Mouse (Mus musculus) intestine, embryonic 16.5 days (tissue): ENCODE results near the gene Gm6377. TPM values are rescaled to one million over a fixed set of nuclear protein-coding genes. Genes with fewer than 3 reads are reported as not detected.

Experiments used
- ATAC-seq: fragments of 200-750 bp; cut with Nextera tagmentation; 2 replicates; pipeline ENCODE4 v1.8.0; 2017; ENCODE audit warnings: moderate TSS enrichment, moderate library complexity
- H3K27ac ChIP-seq: fragments of 300-500 bp; sonication (generic); 2 replicates; pipeline ENCODE4 v1.5.1; 2014; ENCODE audit warnings: mild to moderate bottlenecking, low read length
- H3K27me3 ChIP-seq: fragments of 300-500 bp; sonication (generic); replicated peaks from 2 replicates; pipeline ENCODE4 v1.6.1; 2014; ENCODE audit warnings: low read length, control low read depth, mixed read lengths; ENCODE audit not compliant: control insufficient read depth, insufficient read depth
- H3K36me3 ChIP-seq: fragments of 300-500 bp; sonication (generic); 2 replicates; pipeline ENCODE4 v1.6.1; 2014; ENCODE audit warnings: low read length, control low read depth; ENCODE audit not compliant: control insufficient read depth, insufficient read depth
- H3K4me1 ChIP-seq: fragments of 300-500 bp; sonication (generic); 2 replicates; pipeline ENCODE4 v1.6.1; 2014; ENCODE audit warnings: low read length, control low read depth, mixed read lengths; ENCODE audit not compliant: control insufficient read depth, insufficient read depth
- H3K4me2 ChIP-seq: fragments of 300-500 bp; sonication (generic); 2 replicates; pipeline ENCODE4 v1.6.1; 2014; ENCODE audit warnings: low read depth, low read length, control low read depth
- H3K4me3 ChIP-seq: fragments of 300-500 bp; sonication (generic); 2 replicates; pipeline ENCODE4 v1.5.1; 2014; ENCODE audit warnings: mild to moderate bottlenecking, low read length
- H3K9ac ChIP-seq: fragments of 300-500 bp; sonication (generic); 2 replicates; pipeline ENCODE4 v1.6.1; 2014; ENCODE audit warnings: low read depth, low read length
- H3K9me3 ChIP-seq: fragments of 300-500 bp; sonication (generic); 2 replicates; pipeline ENCODE4 v1.6.1; 2016; ENCODE audit warnings: low read length, control low read depth; ENCODE audit not compliant: control insufficient read depth
- WGBS: fragments of 180-500 bp; shearing (Covaris S2); extraction: QIAGEN DNeasy Blood & Tissue Kit; methylation state at CpG from one replicate; pipeline ENCODE4 v1.1.7; 2014; 5-methylcytosine and 5-hydroxymethylcytosine counted together
- polyA plus RNA-seq: library from polyadenylated mRNA; unstranded; fragments of >200 nt; fragmentation: Nextera tagmentation; extraction: Ambion mirVana; gene quantifications from 2 replicates; pipeline ENCODE4 v1.2.1, GENCODE M21; 2015

Gm6377 gene
- polyA plus RNA-seq, 1 experiment from 2014 or later = 0.10 TPM

- no peak overlapping the region; the same call in 1 of the 2 replicates for H3K27ac ChIP-seq
- H3K4me3 ChIP-seq = no peak overlapping the region
- H3K9ac ChIP-seq = no peak overlapping the region
- no peaks in the 10 kb centered on the region for H3K27me3 ChIP-seq
- 47% methylated on average over 4 of the region's 4 CpGs for WGBS
- H3K4me2 ChIP-seq = no peak overlapping the region
- ATAC-seq = no peak
- H3K4me1 ChIP-seq = no peaks in the 10 kb centered on the region
- no peaks in the 10 kb centered on the region for H3K36me3 ChIP-seq
- no peaks in the 10 kb centered on the region for H3K9me3 ChIP-seq
These were observed 5.6 kb upstream of the Gm6377 start for GRCm38 (mm10) chrX:109190969-109191368.

DNA sequence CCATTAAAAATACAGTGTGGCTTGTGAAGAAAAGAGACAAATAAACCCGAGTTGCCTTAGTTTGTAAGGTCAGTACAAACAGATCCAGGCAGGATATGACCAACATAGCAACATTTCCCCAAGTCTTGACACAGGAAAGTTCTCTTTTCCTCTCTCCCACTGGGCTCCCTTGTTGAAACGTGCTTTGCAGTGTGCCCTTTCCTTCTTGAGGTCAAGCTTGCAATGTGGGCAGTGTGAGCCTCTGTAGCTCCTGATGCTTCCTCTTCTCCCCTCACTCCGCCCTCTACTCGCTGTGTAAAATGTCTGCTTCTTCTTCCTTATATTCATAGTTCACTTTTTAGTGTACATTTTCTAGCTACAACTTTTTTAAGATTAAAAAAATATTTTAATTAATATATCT is 5.1 kb upstream of the Gm6377 start:
- Histone ChIP-seq H3K9ac (no peak overlapping the region), H3K36me3 (no peaks in the 10 kb centered on the region), H3K4me2 (no peak overlapping the region), H3K9me3 (no peaks in the 10 kb centered on the region), H3K27me3 (no peaks in the 10 kb centered on the region), H3K4me3 (no peak overlapping the region), H3K4me1 (no peaks in the 10 kb centered on the region), H3K27ac (no peak overlapping the region; the same call in 1 of the 2 replicates)
- no peak for ATAC-seq
- 57% methylated on average over 4 of the region's 4 CpGs for WGBS

DNA sequence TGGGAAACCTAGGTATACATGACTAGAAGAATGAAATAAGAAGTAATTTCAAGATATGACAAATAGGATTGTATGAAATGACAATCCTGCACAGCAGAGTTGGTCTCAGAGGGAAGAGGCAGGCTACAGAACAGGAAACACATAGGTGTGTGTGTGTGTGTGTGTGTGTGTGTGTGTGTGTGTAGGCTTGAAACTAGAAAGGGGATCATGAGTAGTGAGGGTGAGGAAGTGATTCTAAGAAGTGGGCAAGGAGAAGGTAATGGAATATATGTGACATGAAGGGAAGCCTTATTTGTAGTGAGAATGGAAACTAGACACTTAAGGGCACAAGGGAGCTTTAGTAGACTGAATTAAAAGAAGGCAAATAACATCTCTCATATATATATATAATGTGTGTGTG is 11.3 kb downstream of the Gm6377 start:
- H3K9ac ChIP-seq = no peak overlapping the region
- ATAC-seq = no peak
- H3K27ac ChIP-seq = no peak overlapping the region
- H3K4me1 ChIP-seq = no peaks in the 10 kb centered on the region
- H3K4me2 ChIP-seq = no peak overlapping the region
- H3K36me3 ChIP-seq = no peaks in the 10 kb centered on the region
- no peak overlapping the region for H3K4me3 ChIP-seq
- H3K27me3 ChIP-seq = no peaks in the 10 kb centered on the region
- no peaks in the 10 kb centered on the region for H3K9me3 ChIP-seq

DNA sequence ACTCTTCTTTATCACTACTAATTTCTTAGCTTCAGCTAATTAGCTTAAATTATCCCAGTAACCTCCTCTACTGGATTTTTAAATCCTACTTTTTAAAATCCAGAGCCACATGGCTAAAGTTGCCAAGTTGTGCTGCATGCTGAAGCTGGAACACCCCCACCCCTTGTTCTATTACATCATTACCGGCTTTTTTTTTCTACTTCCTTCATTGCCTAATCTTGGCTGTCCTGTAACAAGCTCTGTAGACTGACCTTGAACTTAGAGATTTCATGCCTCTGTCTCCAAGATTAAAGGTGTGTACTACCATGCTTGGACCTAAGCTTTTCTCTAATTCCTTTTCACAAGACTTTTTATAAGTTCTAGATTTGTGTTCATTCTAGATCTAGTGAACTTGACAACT is 32.2 kb downstream of the Gm6377 start:
- H3K4me3 ChIP-seq = no peak overlapping the region
- no peak overlapping the region for H3K27ac ChIP-seq
- H3K4me2 ChIP-seq = no peak overlapping the region
- WGBS = 88% methylated on average over 1 of the region's 1 CpGs
- no peak overlapping the region for H3K9ac ChIP-seq
- H3K27me3 ChIP-seq = no peaks in the 10 kb centered on the region
- no peaks in the 10 kb centered on the region for H3K36me3 ChIP-seq
- no peaks in the 10 kb centered on the region for H3K9me3 ChIP-seq
- no peaks in the 10 kb centered on the region for H3K4me1 ChIP-seq
- no peak for ATAC-seq

GRCm38 (mm10) chrX:109235383-109236036 is 39.0 kb downstream of the Gm6377 start:
- Histone ChIP-seq H3K9ac (no peak overlapping the region), H3K9me3 (no peaks in the 10 kb centered on the region), H3K27ac (no peak overlapping the region), H3K36me3 (no peaks in the 10 kb centered on the region), H3K4me2 (no peak overlapping the region), H3K4me1 (no peaks in the 10 kb centered on the region), H3K27me3 (no peaks in the 10 kb centered on the region), H3K4me3 (no peak overlapping the region)
- WGBS = 71% methylated on average over 3 of the region's 3 CpGs
- ATAC-seq = peak; percentile 71; the same call in 1 of the 2 replicates

DNA sequence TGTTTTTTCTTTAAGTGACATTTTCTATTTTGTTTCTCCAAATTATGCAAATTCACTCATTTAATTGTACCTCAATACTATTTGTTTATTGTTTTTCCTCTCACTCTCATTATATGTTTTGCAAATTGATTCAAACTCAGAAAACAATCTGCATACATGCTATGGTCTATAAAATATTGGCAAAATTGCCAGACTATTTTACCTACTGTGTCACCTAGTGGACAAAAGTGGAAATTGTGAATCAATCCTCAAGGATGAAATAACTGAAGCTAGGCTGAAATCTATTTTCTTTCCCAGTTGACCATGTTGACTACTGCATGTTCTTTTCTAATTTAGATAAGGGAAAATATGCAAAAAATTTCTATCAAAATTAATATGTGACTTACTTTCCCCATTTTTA is 41.6 kb downstream of the Gm6377 start:
- Histone ChIP-seq H3K36me3 (no peaks in the 10 kb centered on the region), H3K9ac (no peak overlapping the region), H3K27ac (no peak overlapping the region), H3K4me2 (no peak overlapping the region), H3K4me3 (no peak overlapping the region), H3K27me3 (no peaks in the 10 kb centered on the region), H3K4me1 (no peaks in the 10 kb centered on the region), H3K9me3 (no peaks in the 10 kb centered on the region)
- ATAC-seq = no peak

Other genes starting within 250 kb of the Gm6377 start
- gene Hmgn5, start 183.4 kb upstream of the Gm6377 start, polyA plus RNA-seq = 18.4 and 21.9 TPM in 2 replicates
- gene Sh3bgrl, start 101.4 kb upstream of the Gm6377 start, polyA plus RNA-seq = 88.9 and 99.0 TPM in 2 replicates